Mouse (Mus musculus): ENCODE data around the gene Rp2. TPM values are rescaled to one million over a fixed set of nuclear protein-coding genes. Genes with fewer than 3 reads are reported as not detected.
A peak's percentile ranks its signal among the peaks of the same experiment; 100 is the strongest.

Rp2 gene
- polyA plus RNA-seq, 1 experiment from 2014 or later: 14.1 TPM

DNA sequence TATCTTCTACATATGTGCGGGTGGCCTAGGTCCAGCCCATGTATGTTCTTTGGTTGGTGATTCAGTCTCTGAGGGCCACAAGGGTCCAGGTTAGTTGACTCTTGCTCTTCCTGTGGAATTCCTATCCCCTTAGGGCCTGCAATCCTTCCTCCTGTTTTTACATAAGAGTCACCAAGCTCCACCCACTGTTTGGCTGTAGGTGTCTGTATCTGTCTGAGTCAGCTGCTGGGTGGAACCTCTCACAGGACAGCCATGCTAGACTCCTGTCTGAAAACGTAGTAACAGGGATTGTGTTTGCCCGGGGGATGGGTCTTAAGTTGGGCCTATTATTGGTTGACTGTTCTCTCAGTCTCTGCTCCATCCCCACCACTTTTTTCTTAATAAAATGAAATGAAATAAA lies 47.9 kb downstream of the Rp2 start:
- Histone ChIP-seq H3K27ac (ENCODE audit: low read length) (no peak overlapping the region), H3K9ac (ENCODE audit: low read length) (no peak overlapping the region), H3K4me1 (ENCODE audit: control insufficient read depth, insufficient read depth, low read length) (no peaks in the 10 kb centered on the region), H3K36me3 (ENCODE audit: control insufficient read depth, insufficient read depth) (no peaks in the 10 kb centered on the region), H3K9me3 (replicated peaks; ENCODE audit: control insufficient read depth, low read length) (no peaks in the 10 kb centered on the region), H3K27me3 (ENCODE audit: control insufficient read depth, insufficient read depth, low read length) (no peaks in the 10 kb centered on the region), H3K4me3 (ENCODE audit: low read length) (no peak overlapping the region), H3K4me2 (ENCODE audit: low read depth, low read length) (no peak overlapping the region)
- no peak for ATAC-seq (replicated peaks; ENCODE audit: extremely low read depth, insufficient read depth, low FRiP score)
- 68% methylated on average over 3 of the region's 3 CpGs for WGBS

DNA sequence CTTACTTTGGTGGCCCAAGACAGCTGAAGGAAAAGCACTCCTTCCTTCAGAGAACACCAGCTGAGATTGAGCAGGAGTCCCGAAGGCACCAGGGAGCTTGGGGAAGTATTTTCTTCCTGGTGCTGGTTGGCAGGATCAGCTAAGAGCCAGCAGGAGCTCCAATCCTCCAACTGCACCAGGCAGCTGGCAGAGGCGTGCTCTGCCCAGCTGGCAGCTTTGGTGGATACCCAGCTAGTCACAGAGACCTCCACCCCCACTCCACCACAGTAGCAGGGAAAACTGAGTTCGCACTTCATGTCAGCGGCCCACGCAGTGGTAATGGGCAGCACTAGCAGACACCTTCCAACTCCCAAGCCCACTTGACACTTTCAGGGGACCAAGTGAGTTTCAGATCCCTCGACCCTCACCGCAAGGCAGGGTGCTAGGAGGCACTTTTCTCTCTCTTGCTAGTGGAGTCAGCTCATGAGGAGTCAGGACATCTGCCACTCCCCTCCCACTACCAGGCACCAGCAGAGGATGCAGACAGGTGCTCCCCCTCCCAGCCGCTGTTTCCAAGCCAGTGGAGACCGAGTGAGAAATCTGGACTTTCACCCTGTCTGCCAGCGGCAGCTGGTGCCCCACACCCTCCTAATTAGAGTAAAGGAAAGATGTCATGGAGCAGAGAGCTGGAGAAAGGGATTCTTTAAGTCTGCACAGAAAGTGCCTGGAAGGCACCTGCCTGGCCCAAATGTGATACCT lies 50.8 kb downstream of the Rp2 start:
- H3K4me1 ChIP-seq (ENCODE audit: control insufficient read depth, insufficient read depth, low read length): no peaks in the 10 kb centered on the region
- H3K4me2 ChIP-seq (ENCODE audit: low read depth, low read length): no peak overlapping the region
- no peaks in the 10 kb centered on the region for H3K36me3 ChIP-seq (ENCODE audit: control insufficient read depth, insufficient read depth)
- H3K27me3 ChIP-seq (ENCODE audit: control insufficient read depth, insufficient read depth, low read length): no peaks in the 10 kb centered on the region
- H3K9ac ChIP-seq (ENCODE audit: low read length): no peak overlapping the region
- WGBS: 48% methylated on average over 10 of the region's 10 CpGs
- no peak overlapping the region for H3K4me3 ChIP-seq (ENCODE audit: low read length)
- ATAC-seq (replicated peaks; ENCODE audit: extremely low read depth, insufficient read depth, low FRiP score): no peak
- no peaks in the 10 kb centered on the region for H3K9me3 ChIP-seq (replicated peaks; ENCODE audit: control insufficient read depth, low read length)
- no peak overlapping the region for H3K27ac ChIP-seq (ENCODE audit: low read length)

DNA sequence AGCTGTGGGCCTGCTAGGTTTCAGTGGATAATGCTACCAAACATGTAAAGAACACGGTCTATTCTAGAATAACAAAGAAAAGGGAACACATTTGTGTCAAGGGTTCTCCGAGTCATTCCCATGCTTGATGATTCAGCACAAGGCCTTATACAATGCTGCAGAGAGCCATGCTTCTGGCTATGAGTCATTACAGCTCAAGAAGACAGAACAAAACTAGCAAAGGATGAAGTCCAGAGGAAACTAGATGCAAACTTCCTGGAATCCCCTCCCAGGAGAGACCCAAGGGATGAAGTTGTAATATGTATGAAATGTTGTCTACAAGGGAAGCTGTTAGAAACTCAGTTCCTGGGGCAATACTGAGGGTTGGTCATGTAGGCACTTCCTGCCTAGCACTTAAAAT lies 54.2 kb downstream of the Rp2 start:
- Histone ChIP-seq H3K9me3 (replicated peaks; ENCODE audit: control insufficient read depth, low read length) (no peaks in the 10 kb centered on the region), H3K4me3 (ENCODE audit: low read length) (no peak overlapping the region), H3K36me3 (ENCODE audit: control insufficient read depth, insufficient read depth) (no peaks in the 10 kb centered on the region), H3K9ac (ENCODE audit: low read length) (no peak overlapping the region), H3K27me3 (ENCODE audit: control insufficient read depth, insufficient read depth, low read length) (no peaks in the 10 kb centered on the region), H3K4me2 (ENCODE audit: low read depth, low read length) (no peak overlapping the region), H3K27ac (ENCODE audit: low read length) (no peak overlapping the region), H3K4me1 (ENCODE audit: control insufficient read depth, insufficient read depth, low read length) (no peaks in the 10 kb centered on the region)
- ATAC-seq (replicated peaks; ENCODE audit: extremely low read depth, insufficient read depth, low FRiP score): no peak
- 72% methylated on average over 2 of the region's 2 CpGs for WGBS

DNA sequence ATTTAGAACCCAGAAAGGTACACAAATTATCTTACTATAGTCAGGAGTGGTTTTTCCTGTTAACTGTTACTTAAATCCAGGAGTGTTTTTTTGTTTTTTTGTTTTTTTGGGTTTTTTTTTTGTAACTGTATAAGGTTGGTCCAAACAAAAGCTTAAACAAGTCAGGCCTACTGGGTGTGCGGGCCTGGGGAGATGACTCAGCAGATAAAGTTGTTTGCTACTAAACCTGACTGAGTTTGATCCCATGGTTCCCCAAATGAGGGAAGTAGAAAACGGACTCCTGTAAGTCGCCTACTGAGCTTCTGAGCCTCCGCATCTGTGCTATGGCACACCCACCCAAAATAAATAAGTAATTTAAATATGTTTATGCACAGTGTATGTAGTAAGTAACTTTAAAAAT lies 55.3 kb downstream of the Rp2 start:
- Histone ChIP-seq H3K27ac (ENCODE audit: low read length) (no peak overlapping the region), H3K27me3 (ENCODE audit: control insufficient read depth, insufficient read depth, low read length) (no peaks in the 10 kb centered on the region), H3K9me3 (replicated peaks; ENCODE audit: control insufficient read depth, low read length) (no peaks in the 10 kb centered on the region), H3K9ac (ENCODE audit: low read length) (no peak overlapping the region), H3K4me1 (ENCODE audit: control insufficient read depth, insufficient read depth, low read length) (no peaks in the 10 kb centered on the region), H3K4me2 (ENCODE audit: low read depth, low read length) (no peak overlapping the region), H3K4me3 (ENCODE audit: low read length) (no peak overlapping the region), H3K36me3 (ENCODE audit: control insufficient read depth, insufficient read depth) (no peaks in the 10 kb centered on the region)
- WGBS: 79% methylated on average over 4 of the region's 4 CpGs
- ATAC-seq (replicated peaks; ENCODE audit: extremely low read depth, insufficient read depth, low FRiP score): no peak

DNA sequence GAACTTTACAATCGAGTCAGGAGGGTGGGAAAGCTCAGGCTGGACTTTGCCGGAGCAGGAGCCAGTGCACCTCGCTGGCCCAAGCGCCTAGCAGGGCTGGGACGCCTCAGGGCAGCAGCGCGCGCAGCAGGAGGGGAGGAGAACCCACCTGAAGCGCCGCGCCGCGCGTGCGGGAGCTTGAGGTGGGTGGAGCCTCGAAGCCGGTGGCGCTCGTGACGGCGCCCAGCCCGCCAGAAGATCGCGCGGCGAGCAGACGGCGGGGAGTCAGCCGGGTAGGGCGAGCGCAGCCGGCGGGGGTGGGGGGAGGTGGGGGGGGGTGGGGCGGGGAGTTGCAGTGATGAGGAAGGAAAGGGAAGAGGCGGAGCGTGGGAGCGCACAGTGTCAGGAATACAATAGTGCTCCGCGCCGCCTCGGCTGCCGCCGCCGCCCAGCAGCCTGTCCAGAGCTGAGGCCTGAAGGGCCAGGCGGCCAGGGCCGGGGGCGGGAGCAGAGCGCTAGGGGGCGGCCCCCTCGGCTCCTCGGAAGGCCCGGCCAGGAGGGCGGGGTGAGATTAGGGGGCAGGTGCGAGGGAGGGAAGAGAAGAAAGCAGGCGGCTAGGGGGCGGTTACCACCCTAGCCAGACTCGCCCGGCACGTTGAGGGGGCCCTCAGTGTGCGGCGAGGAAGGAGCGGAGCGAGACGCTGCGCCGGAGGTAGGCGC lies 61.0 kb downstream of the Rp2 start, which contains the start of gene Jade3:
Gene Jade3, plus strand, starts transcription at position 549 of the 699 bp plus-strand sequence.
- H3K4me1 ChIP-seq (ENCODE audit: control insufficient read depth, insufficient read depth, low read length): no peaks in the 10 kb centered on the region
- H3K9ac ChIP-seq (ENCODE audit: low read length): peak within 1 kb of the TSS; percentile 68
- H3K4me3 ChIP-seq (ENCODE audit: low read length): peak within 1 kb of the TSS; percentile 69
- ATAC-seq (replicated peaks; ENCODE audit: extremely low read depth, insufficient read depth, low FRiP score): peak; percentile 94
- H3K4me2 ChIP-seq (ENCODE audit: low read depth, low read length): peak within 1 kb of the TSS; percentile 63
- no peaks in the 10 kb centered on the region; the same call in 1 of the 2 replicates for H3K36me3 ChIP-seq (ENCODE audit: control insufficient read depth, insufficient read depth)
- H3K27ac ChIP-seq (ENCODE audit: low read length): peak within 1 kb of the TSS; percentile 89
- H3K27me3 ChIP-seq (ENCODE audit: control insufficient read depth, insufficient read depth, low read length): no peaks in the 10 kb centered on the region
- H3K9me3 ChIP-seq (replicated peaks; ENCODE audit: control insufficient read depth, low read length): no peaks in the 10 kb centered on the region
- WGBS: 18% methylated on average over 55 of the region's 67 CpGs

DNA sequence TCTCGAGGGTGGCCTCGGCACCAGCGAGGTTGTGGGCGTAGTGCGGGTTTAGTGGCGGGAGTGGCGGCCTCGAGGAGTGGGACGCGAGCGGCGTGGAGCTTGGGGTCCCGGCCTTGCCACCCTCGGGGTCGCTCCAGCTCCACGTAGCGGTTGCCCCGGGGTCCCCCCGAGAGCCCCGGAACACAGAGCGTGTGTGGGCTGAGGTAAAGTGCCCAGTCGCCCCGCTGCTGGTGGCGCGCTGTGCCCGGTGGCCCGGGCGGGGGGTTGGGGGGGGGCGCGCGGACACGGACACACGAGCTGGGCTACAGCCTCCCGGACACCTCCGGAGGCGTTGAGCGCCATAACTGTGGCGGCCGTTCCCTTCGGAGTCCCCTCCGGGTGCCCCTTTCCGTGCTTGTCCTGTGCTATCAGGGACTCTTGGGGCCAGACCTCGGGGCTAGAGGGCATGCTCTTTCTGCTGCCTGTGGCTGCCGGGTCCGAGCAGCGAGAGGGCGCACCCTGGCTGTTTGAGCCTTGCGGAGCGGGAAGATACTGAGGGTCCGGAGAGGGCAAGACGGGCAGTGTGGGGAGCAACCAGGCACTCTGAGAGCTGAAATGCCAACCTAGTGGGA lies 61.7 kb downstream of the Rp2 start:
- Histone ChIP-seq H3K4me1 (ENCODE audit: control insufficient read depth, insufficient read depth, low read length) (no peaks in the 10 kb centered on the region), H3K36me3 (ENCODE audit: control insufficient read depth, insufficient read depth) (peaks cover under 1% of the 10 kb centered on the region; the same call in 1 of the 2 replicates), H3K4me3 (ENCODE audit: low read length) (peak overlapping the region; percentile 69), H3K9me3 (replicated peaks; ENCODE audit: control insufficient read depth, low read length) (no peaks in the 10 kb centered on the region), H3K27ac (ENCODE audit: low read length) (peak overlapping the region; percentile 89), H3K9ac (ENCODE audit: low read length) (peak overlapping the region; percentile 63), H3K4me2 (ENCODE audit: low read depth, low read length) (peak overlapping the region; percentile 63), H3K27me3 (ENCODE audit: control insufficient read depth, insufficient read depth, low read length) (no peaks in the 10 kb centered on the region)
- peak; percentile 26 for ATAC-seq (replicated peaks; ENCODE audit: extremely low read depth, insufficient read depth, low FRiP score)
- WGBS: 14% methylated on average over 39 of the region's 51 CpGs

Other genes with a start within 250 kb of the Rp2 start
- 4.7 and 5.9 TPM in 2 replicates for gene Slc9a7, start 72.7 kb upstream of the Rp2 start, polyA plus RNA-seq (2015; fragmentation: Nextera tagmentation; extraction: Ambion mirVana)
- 4.1 and 4.3 TPM in 2 replicates for gene Jade3, start 61.2 kb downstream of the Rp2 start, polyA plus RNA-seq (2015; fragmentation: Nextera tagmentation; extraction: Ambion mirVana)
- 1.3 and 1.4 TPM in 2 replicates for gene Rgn, start 185.3 kb downstream of the Rp2 start, polyA plus RNA-seq (2015; fragmentation: Nextera tagmentation; extraction: Ambion mirVana)

Data from heart, embryonic 16.5 days (tissue).